Mouse (Mus musculus) layer of hippocampus, adult 9-11 months (tissue): ENCODE measurements around the gene Speer4c.
"Not testable (repeated sequence)": the region's sequence is repeated elsewhere in the genome, so short reads cannot be mapped to it uniquely, and the experiment has no call there.

Experiments
- DNase-seq: peaks from one replicate; pipeline ENCODE4 v3.0.0; 2022

Gene Speer4c

DNA sequence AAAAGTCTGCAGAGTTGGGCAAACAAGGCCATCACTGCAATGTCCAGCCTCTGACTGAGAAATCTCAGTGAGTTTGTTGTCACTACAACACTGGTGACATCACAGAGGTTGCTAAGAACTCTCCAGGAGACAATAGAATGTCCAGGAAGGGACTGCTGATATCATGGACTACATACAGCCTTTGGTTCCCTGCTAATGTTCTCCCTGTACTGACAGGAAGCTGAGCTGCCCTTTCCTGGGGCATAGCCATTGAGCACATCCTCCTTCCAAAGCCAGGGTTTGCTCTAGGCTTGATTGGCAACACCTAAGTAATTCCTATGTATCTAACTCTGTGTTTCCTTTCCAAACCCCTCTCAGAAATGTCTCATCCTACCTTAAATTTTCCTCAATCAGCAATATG lies at the start of gene Speer4c:
Gene Speer4c, minus strand, starts transcription at position 101 of the 400 bp plus-strand sequence.
- DNase-seq: not testable (repeated sequence)

- no peak for DNase-seq
These were observed 33.6 kb upstream of the Speer4c start for GRCm38 (mm10) chr5:15747478-15748255.

- no peak for DNase-seq
These were observed 20.2 kb upstream of the Speer4c start for GRCm38 (mm10) chr5:15734097-15734867.

DNA sequence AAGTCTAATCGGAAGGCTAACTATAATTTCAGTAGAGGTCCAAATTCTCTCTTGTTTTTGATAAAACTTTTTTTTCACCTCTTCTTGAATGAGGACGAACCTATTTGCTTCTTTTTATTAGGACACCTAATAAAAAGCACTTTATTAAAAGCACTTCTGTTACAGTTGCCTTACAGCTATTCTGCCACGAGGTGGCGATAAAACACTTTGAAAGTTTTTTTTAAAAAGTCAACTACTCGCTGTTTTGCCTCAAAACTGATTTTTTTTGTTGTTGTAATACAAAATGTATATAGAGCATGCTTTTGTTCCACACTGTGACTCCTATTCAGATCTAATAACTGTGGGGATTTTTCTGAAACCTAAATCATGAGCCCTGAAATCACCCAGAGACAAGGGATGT lies 11.2 kb downstream of the Speer4c start:
- DNase-seq: not testable (repeated sequence)

GRCm38 (mm10) chr5:15697719-15698118 lies 16.4 kb downstream of the Speer4c start:
- DNase-seq: not testable (repeated sequence)

- DNase-seq: not testable (repeated sequence)
These were observed 22.2 kb downstream of the Speer4c start for GRCm38 (mm10) chr5:15691849-15692248.

DNA sequence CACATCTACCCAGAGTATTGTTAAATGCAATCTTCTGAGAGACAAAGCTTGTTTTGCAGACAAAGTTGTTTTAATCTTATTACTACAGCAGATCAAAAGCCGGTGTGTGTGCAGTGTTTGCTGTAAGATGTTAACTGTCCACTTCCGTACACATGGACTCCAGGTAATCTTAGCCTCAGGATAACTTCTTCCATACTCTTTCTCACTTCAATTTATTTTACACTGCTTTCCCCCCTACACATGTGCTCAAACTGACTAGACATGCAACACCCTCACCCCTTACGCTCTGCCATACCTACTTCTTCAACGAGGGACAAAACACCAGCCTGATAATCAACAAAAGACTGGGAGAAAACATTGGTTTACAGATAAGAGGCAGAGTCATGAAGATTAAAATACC lies 23.2 kb downstream of the Speer4c start:
- not testable (repeated sequence) for DNase-seq

DNA sequence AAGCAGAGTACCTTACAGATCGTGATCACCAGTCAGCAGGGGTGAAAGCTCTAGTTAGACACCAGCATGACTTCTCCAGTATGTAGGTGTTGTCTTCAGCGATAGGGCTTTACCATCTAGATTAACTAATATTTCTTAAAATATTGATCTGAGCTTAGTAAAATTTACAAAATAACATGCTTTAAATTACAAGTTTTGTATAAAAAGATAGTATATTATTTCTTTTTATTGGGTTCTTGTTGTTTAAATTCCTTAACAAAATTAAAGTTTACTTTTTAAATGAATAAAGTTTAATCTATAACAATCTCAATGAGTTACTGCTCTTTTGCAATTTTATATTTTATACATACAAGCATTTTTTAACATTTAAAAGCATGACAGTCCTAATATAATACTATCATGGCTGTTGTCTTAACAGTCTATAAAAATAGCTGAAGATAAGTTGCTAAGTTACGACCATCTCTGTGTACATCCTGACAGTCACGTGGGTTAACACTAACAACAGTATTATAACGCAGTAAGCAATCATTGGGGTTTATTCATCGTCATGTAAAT lies 24.3 kb downstream of the Speer4c start:
- not testable (repeated sequence) for DNase-seq

- not testable (repeated sequence) for DNase-seq
These were observed 25.0 kb downstream of the Speer4c start for GRCm38 (mm10) chr5:15688874-15689658.

DNA sequence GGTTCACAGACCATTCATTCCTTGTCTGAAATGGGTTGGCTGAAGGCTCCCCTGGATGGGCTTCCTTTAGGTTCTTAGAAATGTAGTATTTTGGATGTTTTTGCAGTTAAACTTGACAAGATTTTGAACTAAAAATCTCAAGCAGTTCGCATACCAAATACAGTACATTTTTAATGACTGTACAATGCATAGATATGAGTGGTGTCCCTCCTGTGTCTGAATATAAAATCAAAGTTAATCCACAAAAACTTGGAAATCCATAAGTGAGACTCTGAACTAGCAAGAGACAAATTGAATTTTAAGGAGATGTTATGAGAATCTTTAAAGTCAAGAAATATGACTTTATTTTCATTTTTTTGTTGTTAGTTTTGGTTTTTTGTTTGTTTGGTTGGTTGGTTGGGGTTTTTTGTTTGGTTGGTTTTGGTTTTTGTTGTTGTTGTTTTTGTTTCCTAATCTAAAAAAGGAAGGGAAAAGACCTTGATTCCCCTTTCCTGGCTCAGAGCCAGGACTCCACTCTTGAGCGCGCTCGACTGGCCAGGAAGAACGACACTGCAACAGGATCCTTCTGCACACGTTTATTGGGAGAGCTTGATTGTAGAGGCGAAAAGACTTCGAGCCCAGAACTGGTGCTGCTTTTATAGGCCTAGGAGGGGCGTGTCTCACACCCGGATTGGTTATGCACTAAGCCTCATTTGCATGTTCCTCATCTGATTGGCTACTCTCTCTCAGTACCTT lies 32.6 kb downstream of the Speer4c start:
- DNase-seq: not testable (repeated sequence)

DNA sequence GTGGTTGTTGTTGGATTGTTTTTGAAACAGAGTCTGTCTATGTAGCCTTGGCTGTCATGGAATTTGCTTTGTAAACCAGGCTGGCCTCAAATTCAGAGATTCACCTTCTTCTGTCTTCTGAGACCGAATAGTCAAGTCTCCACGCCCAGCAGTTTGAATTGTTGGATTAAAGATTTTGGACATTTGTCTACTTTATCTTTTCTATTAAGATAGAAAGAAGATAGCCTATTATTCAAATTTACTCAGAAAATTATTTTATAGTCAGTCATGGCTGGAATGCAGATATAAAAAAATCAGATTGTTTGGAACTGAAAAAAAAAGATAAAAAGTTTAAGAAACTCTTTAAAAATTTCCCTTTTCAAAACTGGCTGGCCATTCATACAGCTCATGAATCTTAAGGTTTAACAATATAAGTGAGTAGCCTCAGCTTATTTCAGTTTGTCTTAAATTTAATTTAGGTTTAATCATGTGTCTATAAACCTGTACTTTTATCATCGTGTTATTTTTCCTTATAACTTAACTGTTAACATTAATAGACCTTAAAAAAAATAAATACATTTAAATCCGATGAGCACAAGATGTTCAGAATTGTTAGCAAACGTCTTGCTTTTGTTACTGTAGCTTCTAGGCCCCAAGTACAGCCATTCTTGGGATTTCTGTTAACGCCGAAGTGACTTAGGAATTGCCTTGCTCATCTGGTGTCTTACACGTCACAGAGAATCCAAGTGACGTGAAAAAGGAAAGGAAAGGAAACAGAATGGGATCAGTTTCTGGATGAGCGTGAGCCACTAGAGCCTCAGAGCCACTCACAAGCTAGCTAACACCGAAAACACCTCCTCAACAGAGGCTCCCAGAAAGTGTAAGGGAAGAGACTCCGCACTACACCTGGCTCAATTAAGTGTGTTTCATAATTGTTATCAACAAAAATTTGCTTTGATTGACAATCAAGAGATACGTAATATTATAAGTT lies 33.8 kb downstream of the Speer4c start:
- not testable (repeated sequence) for DNase-seq

- not testable (repeated sequence) for DNase-seq
These were observed 35.2 kb downstream of the Speer4c start for GRCm38 (mm10) chr5:15678907-15679306.

DNA sequence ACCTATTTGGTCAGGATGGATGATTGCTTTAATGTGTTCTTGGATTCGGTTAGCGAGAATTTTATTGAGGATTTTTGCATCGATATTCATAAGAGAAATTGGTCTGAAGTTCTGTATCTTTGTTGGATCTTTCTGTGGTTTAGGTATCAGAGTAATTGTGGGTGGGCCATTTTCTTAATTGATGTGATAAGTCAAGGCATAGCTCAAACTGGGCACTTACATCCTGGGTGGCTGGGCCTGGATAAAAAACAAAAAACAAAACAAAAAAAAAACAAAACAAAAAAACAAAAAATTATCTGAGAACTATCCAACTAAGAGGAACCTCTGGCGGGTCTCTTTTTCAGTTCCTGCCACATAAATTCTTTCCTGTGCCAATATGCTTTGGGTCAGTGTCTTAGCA lies 36.3 kb downstream of the Speer4c start:
- DNase-seq: not testable (repeated sequence)

DNA sequence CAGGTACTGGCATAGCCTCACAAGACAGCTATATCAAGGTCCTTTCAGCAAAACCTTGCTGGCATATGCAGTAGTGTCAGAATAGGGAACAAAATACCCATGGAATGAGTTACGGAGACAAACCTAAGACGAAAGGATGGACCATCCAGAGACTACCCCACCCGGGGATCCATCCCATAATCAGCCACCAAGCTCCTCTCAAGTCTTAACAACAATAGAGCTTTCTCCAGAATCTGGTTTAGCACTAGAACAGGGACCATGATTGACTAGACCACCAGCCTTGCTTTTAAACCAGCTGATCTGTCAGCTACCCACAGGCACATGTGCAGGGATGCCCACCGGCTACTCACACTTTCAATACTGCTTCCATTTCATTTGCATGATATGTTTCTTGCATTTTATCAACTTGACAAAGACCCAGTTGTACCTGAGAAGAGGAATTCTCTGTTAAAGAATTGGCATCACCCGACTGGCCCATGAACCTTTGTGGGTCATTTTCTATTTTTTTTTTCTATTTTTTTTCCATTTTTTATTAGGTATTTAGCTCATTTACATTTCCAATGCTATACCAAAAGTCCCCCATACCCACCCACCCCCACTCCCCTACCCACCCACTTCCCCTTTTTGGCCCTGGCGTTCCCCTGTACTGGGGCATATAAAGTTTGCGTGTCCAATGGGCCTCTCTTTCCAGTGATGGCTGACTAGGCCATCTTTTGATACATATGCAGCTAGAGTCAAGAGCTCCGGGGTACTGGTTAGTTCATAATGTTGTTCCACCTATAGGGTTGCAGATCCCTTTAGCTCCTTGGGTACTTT lies 39.4 kb downstream of the Speer4c start:
- DNase-seq: not testable (repeated sequence)

DNA sequence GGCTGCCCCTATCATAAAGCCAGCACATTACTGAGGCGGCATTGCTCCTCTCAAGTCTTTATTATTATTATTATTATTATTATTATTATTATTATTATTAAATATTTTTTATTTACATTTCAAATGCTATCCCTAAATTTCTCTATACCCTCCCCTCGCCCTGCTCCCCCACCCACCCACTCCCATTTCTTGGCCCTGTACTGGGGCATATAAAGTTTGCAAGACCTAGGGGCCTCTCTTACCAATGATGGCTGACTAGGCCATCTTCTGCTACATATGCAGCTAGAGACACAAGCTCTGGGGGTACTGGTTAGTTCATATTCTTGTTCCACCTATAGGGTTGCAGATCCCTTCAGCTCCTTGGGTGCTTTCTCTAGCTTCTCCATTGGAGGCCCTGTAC lies 40.1 kb downstream of the Speer4c start:
- DNase-seq: not testable (repeated sequence)

DNA sequence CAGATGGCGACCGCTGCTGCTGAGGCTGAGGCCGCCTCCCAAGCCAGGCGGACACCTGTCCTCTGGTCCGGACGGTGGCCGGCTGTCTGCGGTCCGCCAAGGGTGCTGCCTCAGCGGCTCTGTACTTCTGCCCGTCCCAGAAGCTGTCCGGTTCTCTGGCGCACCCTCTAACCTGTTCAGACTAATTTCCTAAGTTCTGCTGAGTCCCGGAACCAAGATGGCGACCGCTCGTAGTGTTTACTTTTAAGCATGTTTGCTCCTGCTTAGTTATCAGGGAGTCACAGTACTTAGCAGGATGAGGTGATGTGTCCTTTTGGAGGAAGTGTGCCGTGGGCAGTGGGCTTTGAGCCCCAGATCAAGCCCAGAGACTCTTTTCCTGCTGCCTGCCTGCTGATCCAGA lies 43.3 kb downstream of the Speer4c start:
- DNase-seq: not testable (repeated sequence)

- DNase-seq: not testable (repeated sequence)
These were observed 50.2 kb downstream of the Speer4c start for GRCm38 (mm10) chr5:15663847-15664246.
